Mouse (Mus musculus): ENCODE results near the gene Heatr9. TPM values are rescaled to one million over a fixed set of nuclear protein-coding genes. Genes with fewer than 3 reads are reported as not detected.

The Heatr9 gene
- not detected for polyA plus RNA-seq (2014; fragmentation: Illumina TruSeq; extraction: RNeasy Lipid Tissue Mini Kit (QIAGEN cat#74804); ENCODE audit: low read depth, low replicate concordance)

DNA sequence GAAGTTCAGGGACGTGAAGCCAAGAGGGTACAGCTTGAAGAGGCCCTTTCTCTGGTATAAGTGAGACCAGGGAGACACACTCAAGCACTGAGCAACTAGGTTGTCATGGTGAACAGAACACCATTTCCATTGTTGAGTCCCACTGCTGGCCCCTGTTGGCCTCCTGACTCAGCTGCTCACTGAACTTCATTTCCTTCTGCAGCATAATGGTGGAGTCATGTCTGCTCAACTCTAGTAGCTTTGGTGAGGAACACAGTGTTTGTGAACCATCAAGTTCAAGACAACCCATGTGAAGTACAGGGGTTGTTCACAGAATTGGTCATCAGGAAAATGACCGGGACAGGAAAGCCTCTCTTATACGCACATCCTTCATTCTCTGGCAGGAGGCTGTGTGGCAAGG, at the start of gene Heatr9:
Gene Heatr9 (minus strand): TSS at position 101 of the 400 bp plus-strand sequence.

DNA sequence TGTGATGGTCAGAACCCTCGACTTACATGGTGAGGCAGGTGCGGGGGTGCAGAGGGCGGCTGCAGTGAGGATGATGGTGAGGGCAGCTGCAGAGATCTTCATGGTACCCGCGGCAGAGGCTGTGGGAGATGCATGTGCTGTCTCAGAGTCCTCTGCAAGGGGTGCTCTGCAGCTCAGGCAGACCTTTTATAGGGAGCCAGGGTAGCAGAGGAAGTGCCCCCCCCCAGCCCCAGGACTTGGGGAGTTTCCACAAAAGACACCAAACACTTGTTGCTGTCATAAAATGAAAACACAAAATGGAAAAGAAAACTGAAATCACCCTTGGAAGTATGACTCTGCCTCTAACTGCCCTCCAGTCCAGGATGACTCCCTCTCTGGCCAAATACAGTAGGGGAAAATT, 8.4 kb upstream of the Heatr9 start, which contains the start of gene Ccl5:
Gene Ccl5 (minus strand): TSS at position 159 of the 400 bp plus-strand sequence.

DNA sequence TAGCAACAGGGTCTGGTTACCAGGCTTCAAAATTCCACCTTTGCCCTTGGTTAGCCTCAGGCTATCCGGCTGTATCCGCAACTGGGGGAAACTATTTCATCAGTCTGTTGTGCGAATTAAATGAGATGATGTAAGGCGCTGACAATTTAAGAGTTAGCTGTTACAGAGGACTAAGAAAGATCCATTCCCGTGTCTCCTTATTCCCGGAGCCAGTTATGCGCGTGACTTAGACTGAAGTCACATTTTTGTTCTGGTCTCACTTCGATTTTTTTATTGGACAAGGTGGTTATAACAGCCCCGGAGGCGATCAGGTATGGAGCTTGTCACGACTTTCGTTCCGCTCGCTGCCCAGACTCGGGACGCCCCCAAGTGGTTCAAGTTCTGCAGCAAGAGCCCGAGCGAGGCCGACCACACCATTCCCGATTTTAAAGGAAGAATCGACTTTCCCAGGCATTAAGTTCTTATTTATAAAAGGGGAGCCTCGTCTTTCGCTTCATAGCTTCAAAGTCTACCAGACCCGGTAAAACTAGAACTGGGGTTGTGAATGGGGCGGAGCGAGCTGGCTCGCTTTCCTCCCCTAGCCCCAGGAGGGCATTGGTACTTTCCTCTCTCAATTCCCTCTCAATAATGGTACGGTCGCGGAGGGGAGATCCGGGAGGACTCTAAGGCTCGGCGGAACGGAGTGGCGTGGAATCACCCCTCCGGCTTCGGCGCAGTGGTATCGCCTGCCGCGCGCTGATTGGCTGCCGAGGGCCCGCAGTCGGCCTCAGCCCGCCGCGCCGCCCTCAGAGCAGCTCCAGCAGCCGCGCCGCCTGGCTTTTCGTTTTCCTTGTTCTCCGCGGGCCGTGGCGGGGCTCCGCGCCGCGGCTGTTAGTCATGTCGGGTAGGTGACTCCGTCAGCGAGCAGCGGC, 49.4 kb downstream of the Heatr9 start, which contains the start of gene Taf15:
Gene Taf15 (plus strand): TSS at position 763 of the 911 bp plus-strand sequence.

DNA sequence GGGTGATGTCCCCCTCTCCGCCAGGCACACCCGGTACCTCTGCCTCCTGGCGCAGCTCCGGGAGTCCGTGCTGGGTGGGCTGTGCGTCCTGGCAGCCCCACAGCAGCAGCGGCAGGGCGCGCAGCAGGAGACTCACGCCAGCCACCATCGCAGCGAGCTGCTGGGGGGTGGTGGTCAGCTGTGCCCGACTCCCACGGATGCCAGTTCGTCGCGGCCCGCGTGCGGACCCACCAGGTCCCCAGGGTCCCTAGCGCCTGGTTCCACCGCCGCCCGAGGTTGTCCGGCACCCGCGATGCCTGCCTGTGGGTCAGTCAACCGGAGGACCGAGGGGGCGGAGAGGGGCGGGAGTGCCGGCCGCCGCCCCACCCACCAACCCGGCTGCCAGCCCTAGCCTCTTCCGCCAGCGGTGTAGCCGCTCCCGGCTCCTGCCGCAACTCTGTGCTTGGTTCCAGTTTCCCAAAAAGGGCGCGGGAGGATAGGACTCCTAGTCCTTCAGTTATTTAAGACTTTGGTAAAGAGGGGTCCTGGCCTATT, 59.2 kb downstream of the Heatr9 start, which contains the start of gene Mmp28:
Gene Mmp28 (minus strand): TSS at position 361 of the 534 bp plus-strand sequence.

Other genes with a start within 250 kb of the Heatr9 start
- gene Slfn14, start 235.4 kb downstream of the Heatr9 start, polyA plus RNA-seq (2014; fragmentation: Illumina TruSeq; extraction: RNeasy Lipid Tissue Mini Kit (QIAGEN cat#74804); ENCODE audit: low read depth, low replicate concordance): not detected
- gene Ap2b1, start 223.2 kb downstream of the Heatr9 start, polyA plus RNA-seq (2014; fragmentation: Illumina TruSeq; extraction: RNeasy Lipid Tissue Mini Kit (QIAGEN cat#74804); ENCODE audit: low read depth, low replicate concordance): 39.0 TPM
- gene Pex12, start 219.6 kb downstream of the Heatr9 start, polyA plus RNA-seq (2014; fragmentation: Illumina TruSeq; extraction: RNeasy Lipid Tissue Mini Kit (QIAGEN cat#74804); ENCODE audit: low read depth, low replicate concordance): 32.7 TPM
- gene Rasl10b, start 113.0 kb downstream of the Heatr9 start, polyA plus RNA-seq (2014; fragmentation: Illumina TruSeq; extraction: RNeasy Lipid Tissue Mini Kit (QIAGEN cat#74804); ENCODE audit: low read depth, low replicate concordance): not detected
- gene Gas2l2, start 92.7 kb downstream of the Heatr9 start, polyA plus RNA-seq (2014; fragmentation: Illumina TruSeq; extraction: RNeasy Lipid Tissue Mini Kit (QIAGEN cat#74804); ENCODE audit: low read depth, low replicate concordance): not detected
- not detected for gene 1700020L24Rik, start 84.5 kb downstream of the Heatr9 start, polyA plus RNA-seq (2014; fragmentation: Illumina TruSeq; extraction: RNeasy Lipid Tissue Mini Kit (QIAGEN cat#74804); ENCODE audit: low read depth, low replicate concordance)
- 0.44 TPM for gene Mmp28, start 59.1 kb downstream of the Heatr9 start, polyA plus RNA-seq (2014; fragmentation: Illumina TruSeq; extraction: RNeasy Lipid Tissue Mini Kit (QIAGEN cat#74804); ENCODE audit: low read depth, low replicate concordance)
- 161 TPM for gene Taf15, start 49.1 kb downstream of the Heatr9 start, polyA plus RNA-seq (2014; fragmentation: Illumina TruSeq; extraction: RNeasy Lipid Tissue Mini Kit (QIAGEN cat#74804); ENCODE audit: low read depth, low replicate concordance)
- gene Ccl5, start 8.3 kb upstream of the Heatr9 start, polyA plus RNA-seq (2014; fragmentation: Illumina TruSeq; extraction: RNeasy Lipid Tissue Mini Kit (QIAGEN cat#74804); ENCODE audit: low read depth, low replicate concordance): 1.5 TPM
- gene Ccl9, start 56.5 kb upstream of the Heatr9 start, polyA plus RNA-seq (2014; fragmentation: Illumina TruSeq; extraction: RNeasy Lipid Tissue Mini Kit (QIAGEN cat#74804); ENCODE audit: low read depth, low replicate concordance): 2.3 TPM
- 9.1 TPM for gene Ccl6, start 70.9 kb upstream of the Heatr9 start, polyA plus RNA-seq (2014; fragmentation: Illumina TruSeq; extraction: RNeasy Lipid Tissue Mini Kit (QIAGEN cat#74804); ENCODE audit: low read depth, low replicate concordance)
- not detected for gene Rpl9-ps1, start 123.4 kb upstream of the Heatr9 start, polyA plus RNA-seq (2014; fragmentation: Illumina TruSeq; extraction: RNeasy Lipid Tissue Mini Kit (QIAGEN cat#74804); ENCODE audit: low read depth, low replicate concordance)
- not detected for gene Ccl3, start 127.2 kb upstream of the Heatr9 start, polyA plus RNA-seq (2014; fragmentation: Illumina TruSeq; extraction: RNeasy Lipid Tissue Mini Kit (QIAGEN cat#74804); ENCODE audit: low read depth, low replicate concordance)
- not detected for gene Ccl4, start 140.4 kb upstream of the Heatr9 start, polyA plus RNA-seq (2014; fragmentation: Illumina TruSeq; extraction: RNeasy Lipid Tissue Mini Kit (QIAGEN cat#74804); ENCODE audit: low read depth, low replicate concordance)
- gene Wfdc17, start 181.8 kb upstream of the Heatr9 start, polyA plus RNA-seq (2014; fragmentation: Illumina TruSeq; extraction: RNeasy Lipid Tissue Mini Kit (QIAGEN cat#74804); ENCODE audit: low read depth, low replicate concordance): 13.3 TPM
- not detected for gene Wfdc18, start 186.8 kb upstream of the Heatr9 start, polyA plus RNA-seq (2014; fragmentation: Illumina TruSeq; extraction: RNeasy Lipid Tissue Mini Kit (QIAGEN cat#74804); ENCODE audit: low read depth, low replicate concordance)
- not detected for gene Wfdc21, start 224.8 kb upstream of the Heatr9 start, polyA plus RNA-seq (2014; fragmentation: Illumina TruSeq; extraction: RNeasy Lipid Tissue Mini Kit (QIAGEN cat#74804); ENCODE audit: low read depth, low replicate concordance)
- 3.2 TPM for gene Heatr6, start 231.5 kb upstream of the Heatr9 start, polyA plus RNA-seq (2014; fragmentation: Illumina TruSeq; extraction: RNeasy Lipid Tissue Mini Kit (QIAGEN cat#74804); ENCODE audit: low read depth, low replicate concordance)